Mouse (Mus musculus): ENCODE results near the gene Plpp7.

DNA sequence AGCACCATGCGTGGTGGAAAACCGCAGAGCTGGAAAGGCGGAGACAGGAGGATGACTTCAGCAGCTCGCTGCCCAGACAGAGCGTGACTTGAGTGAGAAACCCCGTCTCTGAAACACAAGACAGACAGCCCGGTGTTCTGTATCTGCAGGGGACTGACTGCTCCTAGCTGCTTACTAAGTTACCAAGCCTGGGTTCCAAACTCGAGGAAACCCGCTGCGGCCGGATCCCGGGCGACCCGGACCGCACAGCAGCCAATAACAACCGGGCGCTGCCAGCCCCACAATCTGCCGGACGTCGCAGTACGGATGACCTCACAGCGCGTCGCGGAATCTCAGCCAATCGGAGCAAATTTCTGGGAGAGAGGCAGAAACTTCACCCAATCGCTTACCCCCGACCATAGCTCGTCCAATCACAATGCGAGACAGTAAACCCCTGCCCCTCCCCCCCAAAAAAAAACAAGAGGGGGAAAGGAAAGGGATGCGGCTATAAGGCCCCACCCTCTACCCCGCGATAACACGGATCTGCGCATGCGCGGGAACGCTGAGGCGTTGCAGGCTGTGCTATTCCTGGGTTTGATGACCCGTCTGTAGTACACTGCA is 42.4 kb downstream of the Plpp7 start:
- TF ChIP-seq CTCF (IDR thresholded peaks at IDR 0.05; ENCODE audit: extremely low read depth, insufficient read length, insufficient replicate concordance, low read depth, low read length) = no peak
- TF ChIP-seq POLR2A (IDR thresholded peaks at IDR 0.05; ENCODE audit: low read depth, low read length) = peak; percentile 81; the same call in 1 of the 2 replicates
